Mouse (Mus musculus) stomach, embryonic 14.5 days (tissue): ENCODE measurements around the gene Mgat4a. TPM values are rescaled to one million over a fixed set of nuclear protein-coding genes. Genes with fewer than 3 reads are reported as not detected.

Experiments used
- ATAC-seq: fragments of 200-750 bp; cut with Nextera tagmentation; 2 replicates; pipeline ENCODE4 v1.8.0; 2017; ENCODE audit warnings: low read depth, moderate TSS enrichment; ENCODE audit not compliant: insufficient number of reproducible peaks, insufficient read depth, low FRiP score
- H3K27ac ChIP-seq: fragments of 300-500 bp; sonication (generic); 2 replicates; pipeline ENCODE4 v1.5.1; 2014; ENCODE audit warnings: mild to moderate bottlenecking, low read length, moderate library complexity, mixed read lengths
- H3K27me3 ChIP-seq: fragments of 300-500 bp; sonication (generic); 2 replicates; pipeline ENCODE4 v1.6.1; 2014; ENCODE audit warnings: low read length, control low read depth, mixed read lengths; ENCODE audit not compliant: control insufficient read depth, insufficient read depth
- H3K36me3 ChIP-seq: fragments of 300-500 bp; sonication (generic); 2 replicates; pipeline ENCODE4 v1.6.1; 2014; ENCODE audit warnings: mild to moderate bottlenecking, control low read depth, low read length, moderate library complexity, mixed read lengths; ENCODE audit not compliant: control insufficient read depth, insufficient read depth
- H3K4me1 ChIP-seq: fragments of 300-500 bp; sonication (generic); 2 replicates; pipeline ENCODE4 v1.6.1; 2014; ENCODE audit warnings: low read length, control low read depth, mixed read lengths; ENCODE audit not compliant: control insufficient read depth, insufficient read depth
- H3K4me2 ChIP-seq: fragments of 300-500 bp; sonication (generic); replicated peaks from 2 replicates; pipeline ENCODE4 v1.6.1; 2014; ENCODE audit warnings: low read depth, low read length, control low read depth
- H3K4me3 ChIP-seq: fragments of 300-500 bp; sonication (generic); 2 replicates; pipeline ENCODE4 v1.5.1; 2014; ENCODE audit warnings: low read depth, low read length, control low read depth
- H3K9ac ChIP-seq: fragments of 300-500 bp; sonication (generic); replicated peaks from 2 replicates; pipeline ENCODE4 v1.6.1; 2014; ENCODE audit warnings: low read depth, mild to moderate bottlenecking, control low read depth, low read length, moderate library complexity, mixed read lengths
- H3K9me3 ChIP-seq: fragments of 300-500 bp; sonication (generic); 2 replicates; pipeline ENCODE4 v1.6.1; 2016; ENCODE audit warnings: low read depth, low read length, control low read depth; ENCODE audit not compliant: control insufficient read depth
- WGBS: fragments of 180-500 bp; shearing (Covaris S2); extraction: QIAGEN DNeasy Blood & Tissue Kit; methylation state at CpG from one replicate; pipeline ENCODE4 v1.1.7; 2014; 5-methylcytosine and 5-hydroxymethylcytosine counted together
- polyA plus RNA-seq: library from polyadenylated mRNA; unstranded; fragments of >200 nt; fragmentation: Nextera tagmentation; extraction: Ambion mirVana; gene quantifications from 2 replicates; pipeline ENCODE4 v1.2.1, GENCODE M21; 2014

The Mgat4a gene
- polyA plus RNA-seq, 1 experiment from 2014 or later, result 16.4 TPM

DNA sequence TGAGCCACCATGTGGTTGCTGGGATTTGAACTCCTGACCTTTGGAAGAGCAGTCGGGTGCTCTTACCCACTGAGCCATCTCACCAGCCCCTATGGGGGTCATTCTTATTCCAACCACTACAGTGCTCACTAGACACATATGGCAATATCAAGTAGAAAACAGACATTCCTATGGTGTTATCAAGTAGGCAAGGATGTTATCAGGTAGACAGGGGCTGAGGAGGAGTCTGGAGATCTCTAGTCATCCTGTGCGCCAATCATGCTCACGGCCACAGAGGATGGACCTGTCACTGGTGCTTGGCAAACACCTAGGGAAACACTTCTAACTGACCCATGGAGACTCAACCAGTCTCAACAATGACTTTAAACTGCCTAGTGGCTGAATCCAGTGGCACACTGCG is 56.2 kb downstream of the Mgat4a start:
- H3K4me2 ChIP-seq, result no peak overlapping the region
- 91% methylated on average over 4 of the region's 4 CpGs for whole genome bisulfite sequencing
- no peaks in the 10 kb centered on the region for H3K9me3 ChIP-seq
- H3K4me1 ChIP-seq, result no peaks in the 10 kb centered on the region
- no peak overlapping the region for H3K27ac ChIP-seq
- no peak for ATAC-seq
- no peaks in the 10 kb centered on the region for H3K27me3 ChIP-seq
- no peak overlapping the region for H3K4me3 ChIP-seq
- no peak overlapping the region for H3K9ac ChIP-seq
- H3K36me3 ChIP-seq, result no peaks in the 10 kb centered on the region

DNA sequence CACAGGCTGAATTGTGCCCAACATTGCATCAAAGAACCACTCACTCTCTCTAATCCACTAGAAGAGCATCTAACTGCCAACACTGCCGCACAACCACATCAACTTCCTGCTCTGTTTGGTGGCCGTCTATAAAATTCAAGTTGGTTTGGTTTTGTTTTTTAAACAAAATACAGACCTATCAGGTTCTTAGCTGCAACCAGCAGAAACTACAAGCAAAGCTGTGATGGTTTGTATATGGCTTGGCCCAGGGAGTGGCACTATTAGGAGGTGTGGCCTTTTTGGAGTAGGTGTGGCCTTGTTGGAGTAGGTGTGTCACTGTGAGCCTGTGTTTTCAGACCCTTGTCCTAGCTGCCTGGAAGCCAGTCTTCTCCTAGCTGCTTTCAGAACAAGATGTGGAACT is 59.5 kb downstream of the Mgat4a start:
- H3K9me3 ChIP-seq, result no peaks in the 10 kb centered on the region
- no peaks in the 10 kb centered on the region for H3K36me3 ChIP-seq
- no peak overlapping the region for H3K4me3 ChIP-seq
- H3K9ac ChIP-seq, result no peak overlapping the region
- WGBS, result 86% methylated on average over 2 of the region's 2 CpGs
- 0 out of 2 replicates have a peak, but pooled peaks cover 3% of the 10 kb centered on the region for H3K4me1 ChIP-seq
- H3K27me3 ChIP-seq, result no peaks in the 10 kb centered on the region
- H3K27ac ChIP-seq, result no peak overlapping the region
- H3K4me2 ChIP-seq, result no peak overlapping the region
- no peak for ATAC-seq

DNA sequence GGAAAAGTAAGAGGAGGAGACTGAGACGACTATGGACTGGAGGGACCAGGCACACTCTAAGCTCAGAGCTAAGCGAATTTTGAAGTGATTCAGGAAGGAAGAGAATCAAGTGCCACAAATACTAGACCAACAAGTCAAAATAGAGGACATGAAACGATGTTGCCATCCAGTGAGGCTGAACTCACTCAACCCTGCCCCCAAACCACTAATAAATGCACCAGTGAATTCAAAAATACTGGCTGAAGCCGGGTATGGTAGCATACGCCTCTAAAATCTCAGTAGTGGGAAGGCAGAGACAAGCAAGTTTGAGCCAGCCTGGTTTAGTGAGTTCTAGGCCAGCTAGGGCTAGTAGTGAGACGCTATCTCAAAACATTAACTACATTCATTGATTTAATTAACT is 60.1 kb downstream of the Mgat4a start:
- Histone ChIP-seq H3K4me3 (no peak overlapping the region), H3K36me3 (no peaks in the 10 kb centered on the region), H3K9me3 (no peaks in the 10 kb centered on the region), H3K9ac (no peak overlapping the region), H3K27me3 (no peaks in the 10 kb centered on the region), H3K27ac (no peak overlapping the region), H3K4me2 (no peak overlapping the region), H3K4me1 (0 out of 2 replicates have a peak, but pooled peaks cover 3% of the 10 kb centered on the region)
- 87% methylated on average over 6 of the region's 6 CpGs for WGBS
- ATAC-seq, result no peak

DNA sequence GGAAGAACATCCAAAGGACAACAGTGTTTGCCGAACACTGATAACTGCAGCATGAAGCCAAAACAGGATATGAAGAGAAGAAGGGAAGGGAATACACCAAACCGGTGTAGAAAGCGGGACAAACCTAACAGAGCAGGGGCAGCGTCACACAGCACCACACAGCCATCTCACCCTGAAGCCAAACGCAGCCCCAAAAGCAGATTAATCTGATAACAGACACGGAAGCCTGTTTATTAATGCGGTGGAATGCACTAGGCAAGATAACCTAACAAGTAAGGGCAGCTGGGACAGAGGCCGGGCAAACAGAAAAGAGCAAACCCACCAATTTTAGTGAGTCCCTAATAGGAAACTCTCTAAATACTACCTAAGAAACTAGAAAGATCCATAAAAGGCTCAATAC is 61.1 kb downstream of the Mgat4a start:
- no peak for ATAC-seq
- Histone ChIP-seq H3K27me3 (no peaks in the 10 kb centered on the region), H3K4me1 (0 out of 2 replicates have a peak, but pooled peaks cover 3% of the 10 kb centered on the region), H3K9me3 (no peaks in the 10 kb centered on the region), H3K4me3 (no peak overlapping the region), H3K4me2 (no peak overlapping the region), H3K27ac (no peak overlapping the region), H3K9ac (no peak overlapping the region), H3K36me3 (no peaks in the 10 kb centered on the region)
- 72% methylated on average over 8 of the region's 8 CpGs for WGBS

DNA sequence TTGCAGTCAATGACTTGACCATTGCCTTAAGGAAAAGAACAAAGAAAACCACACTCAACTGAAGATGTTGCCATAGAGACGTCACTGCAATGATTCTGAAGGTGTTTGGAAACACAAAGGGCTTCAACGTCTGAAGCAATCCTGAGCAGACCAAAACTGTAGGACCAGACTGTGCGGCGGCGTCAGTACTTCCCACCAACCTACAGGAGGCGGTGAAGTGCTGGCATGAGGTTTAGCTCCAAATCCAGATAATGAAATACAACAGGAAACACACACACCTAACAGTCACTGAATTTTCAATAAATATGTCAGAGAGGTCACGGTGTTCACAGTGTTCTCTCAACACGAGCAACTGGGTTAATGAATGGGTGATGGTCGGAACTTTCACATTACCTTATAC is 61.7 kb downstream of the Mgat4a start:
- Histone ChIP-seq H3K9ac (no peak overlapping the region), H3K27me3 (no peaks in the 10 kb centered on the region), H3K9me3 (no peaks in the 10 kb centered on the region), H3K36me3 (no peaks in the 10 kb centered on the region), H3K27ac (no peak overlapping the region), H3K4me1 (0 out of 2 replicates have a peak, but pooled peaks cover 3% of the 10 kb centered on the region), H3K4me2 (no peak overlapping the region), H3K4me3 (no peak overlapping the region)
- ATAC-seq, result no peak
- 75% methylated on average over 9 of the region's 9 CpGs for WGBS

DNA sequence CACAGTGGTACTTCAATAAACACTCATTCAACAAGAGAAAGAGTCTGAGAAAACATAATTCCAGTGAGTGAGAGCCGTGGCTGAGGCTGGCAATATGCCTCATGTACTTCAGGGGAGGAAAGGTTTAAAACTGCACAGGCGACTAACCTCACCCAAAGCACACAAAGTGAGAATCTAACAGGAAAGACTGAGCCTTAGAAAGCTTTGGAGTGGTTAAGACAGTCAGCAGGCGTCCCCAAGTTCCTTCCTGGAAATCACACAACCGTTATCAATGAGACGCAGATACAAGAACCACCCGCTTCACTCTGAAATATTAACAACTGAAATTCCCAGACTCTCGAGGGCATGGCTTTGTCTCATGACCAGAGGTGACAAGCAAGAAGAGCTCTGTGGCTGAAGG is 62.4 kb downstream of the Mgat4a start:
- Histone ChIP-seq H3K9ac (no peak overlapping the region), H3K4me1 (0 out of 2 replicates have a peak, but pooled peaks cover 3% of the 10 kb centered on the region), H3K27me3 (no peaks in the 10 kb centered on the region), H3K27ac (no peak overlapping the region), H3K9me3 (no peaks in the 10 kb centered on the region), H3K36me3 (no peaks in the 10 kb centered on the region), H3K4me3 (no peak overlapping the region), H3K4me2 (no peak overlapping the region)
- no peak for ATAC-seq
- 55% methylated on average over 7 of the region's 7 CpGs for WGBS

DNA sequence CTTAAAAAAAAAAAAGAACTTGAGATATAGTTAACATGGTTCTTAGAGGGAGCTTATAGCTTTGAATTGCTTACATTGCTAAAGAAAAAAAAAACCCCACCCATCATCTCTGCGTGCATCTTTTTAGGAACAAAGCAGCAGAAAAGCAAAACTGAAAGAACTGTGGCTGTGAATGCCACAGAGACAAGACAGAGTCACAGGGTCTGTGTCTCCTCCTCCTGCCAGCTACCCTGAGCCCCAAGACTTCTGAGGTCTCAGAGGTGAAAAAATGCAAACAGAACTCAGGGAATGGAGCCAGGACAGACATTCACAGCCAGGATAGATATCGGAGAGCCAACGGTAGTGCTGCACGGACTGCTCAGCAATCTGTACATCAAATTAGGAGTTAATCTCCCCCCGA is 62.9 kb downstream of the Mgat4a start:
- Histone ChIP-seq H3K27ac (no peak overlapping the region), H3K9ac (no peak overlapping the region), H3K4me1 (0 out of 2 replicates have a peak, but pooled peaks cover 3% of the 10 kb centered on the region), H3K9me3 (no peaks in the 10 kb centered on the region), H3K36me3 (no peaks in the 10 kb centered on the region), H3K4me3 (no peak overlapping the region), H3K4me2 (no peak overlapping the region), H3K27me3 (no peaks in the 10 kb centered on the region)
- WGBS, result 38% methylated on average over 5 of the region's 5 CpGs
- no peak for ATAC-seq

DNA sequence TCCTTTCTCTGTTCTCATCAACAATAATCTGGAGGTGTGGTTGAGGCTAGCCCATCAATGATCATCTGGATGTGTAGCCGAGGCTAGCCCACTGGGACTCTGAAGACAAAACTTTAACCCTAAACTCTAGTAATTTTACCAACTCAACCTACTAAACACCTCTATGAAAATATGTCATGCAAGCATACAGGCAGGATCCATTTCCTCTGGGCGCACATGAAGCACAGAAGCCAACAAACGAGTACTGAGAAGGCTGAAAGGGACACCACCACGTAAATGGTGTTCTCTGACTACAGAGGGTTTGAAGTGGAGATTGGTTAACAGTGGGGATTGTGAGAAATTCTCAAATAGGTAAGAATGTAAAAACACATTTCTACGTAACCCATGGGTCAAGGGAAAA is 63.6 kb downstream of the Mgat4a start:
- Histone ChIP-seq H3K36me3 (no peaks in the 10 kb centered on the region), H3K9me3 (no peaks in the 10 kb centered on the region), H3K4me3 (no peak overlapping the region), H3K4me1 (0 out of 2 replicates have a peak, but pooled peaks cover 3% of the 10 kb centered on the region), H3K27me3 (no peaks in the 10 kb centered on the region), H3K27ac (no peak overlapping the region), H3K9ac (no peak overlapping the region), H3K4me2 (no peak overlapping the region)
- no peak for ATAC-seq
- WGBS, result 92% methylated on average over 5 of the region's 5 CpGs

DNA sequence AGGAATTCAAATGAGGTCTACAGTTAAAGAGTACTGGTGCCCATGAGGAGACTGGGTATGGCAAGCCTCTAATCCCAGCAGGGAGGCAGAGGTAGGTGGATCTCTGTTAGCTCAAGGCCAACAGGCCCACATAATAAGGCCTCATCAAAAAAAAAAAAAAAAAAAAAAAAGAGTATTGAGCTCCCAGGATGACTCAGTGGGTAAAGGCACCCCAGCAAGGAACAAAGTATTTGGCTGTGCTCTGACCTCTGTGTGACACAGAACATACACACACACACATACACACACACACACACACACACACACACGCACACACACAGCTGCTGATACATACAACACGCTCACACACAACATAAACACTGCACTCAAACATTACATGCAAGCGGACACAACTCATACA is 65.5 kb downstream of the Mgat4a start:
- 0 out of 2 replicates have a peak, but pooled peaks cover 3% of the 10 kb centered on the region for H3K4me1 ChIP-seq
- H3K9ac ChIP-seq, result no peak overlapping the region
- 91% methylated on average over 3 of the region's 3 CpGs for WGBS
- H3K27ac ChIP-seq, result no peak overlapping the region
- no peaks in the 10 kb centered on the region for H3K9me3 ChIP-seq
- H3K27me3 ChIP-seq, result no peaks in the 10 kb centered on the region
- no peak overlapping the region for H3K4me2 ChIP-seq
- no peaks in the 10 kb centered on the region for H3K36me3 ChIP-seq
- H3K4me3 ChIP-seq, result no peak overlapping the region
- no peak for ATAC-seq
